Mouse (Mus musculus): ENCODE results near the gene Myl12a. TPM values are rescaled to one million over a fixed set of nuclear protein-coding genes. Genes with fewer than 3 reads are reported as not detected.
A peak's percentile ranks its signal among the peaks of the same experiment; 100 is the strongest.
"Not testable (repeated sequence)": the region's sequence is repeated elsewhere in the genome, so short reads cannot be mapped to it uniquely, and the experiment has no call there.

Gene Myl12a
- polyA plus RNA-seq, 1 experiment from 2014 or later, result 199 TPM

DNA sequence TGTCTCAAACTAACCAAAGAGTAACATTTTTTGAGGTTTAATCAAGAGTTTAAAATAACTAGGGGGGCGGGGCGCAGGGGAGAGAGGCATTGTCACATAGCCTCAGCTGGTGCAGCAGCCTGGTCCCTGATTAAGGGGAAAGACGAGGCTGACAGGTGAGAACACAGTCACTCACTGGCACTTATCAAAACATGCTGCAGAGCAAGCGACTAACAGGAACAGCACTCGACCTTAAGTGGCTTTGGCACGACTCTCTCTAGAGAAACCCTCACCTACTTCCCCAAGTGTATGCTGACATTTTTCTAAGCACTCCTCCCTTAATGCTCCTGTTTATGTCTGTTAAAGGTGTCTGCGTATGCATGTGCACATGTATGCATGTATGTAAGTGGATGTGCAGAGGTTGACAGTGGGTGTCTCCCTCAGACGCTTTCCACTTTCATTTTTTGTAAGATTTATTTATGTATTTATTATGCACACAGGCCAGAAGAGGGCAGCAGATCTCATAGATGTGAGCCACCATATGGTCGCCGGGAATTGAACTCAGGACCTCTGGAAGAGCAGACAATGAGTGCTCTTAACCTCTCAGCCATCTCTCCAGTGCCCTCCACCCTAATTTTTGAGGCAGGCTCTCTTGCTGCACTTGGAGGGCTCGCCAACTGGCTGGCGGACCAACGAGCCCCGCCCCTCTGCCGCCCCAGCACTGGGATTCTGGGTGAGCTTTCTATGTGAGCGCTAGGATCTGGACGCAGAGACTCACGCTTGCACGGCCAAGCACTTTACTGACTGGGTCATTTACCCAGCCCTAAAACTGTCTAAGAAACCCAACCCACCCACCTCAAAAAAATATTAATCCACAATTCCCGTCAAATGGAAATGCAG is 23.1 kb downstream of the Myl12a start:
- no peak for DNase-seq
- no peaks in the 10 kb centered on the region for H3K27me3 ChIP-seq (ENCODE audit: insufficient read depth, low read length)
- H3K4me1 ChIP-seq (ENCODE audit: insufficient read depth), result no peaks in the 10 kb centered on the region
- peak overlapping the region; percentile 9; the same call in 1 of the 2 replicates for H3K4me2 ChIP-seq (ENCODE audit: low read depth, low read length)
- 80% methylated on average over 20 of the region's 20 CpGs for WGBS (ENCODE audit: insufficient replicate concordance)
- peaks cover 22% of the 10 kb centered on the region for H3K36me3 ChIP-seq (replicated peaks; ENCODE audit: insufficient read depth, low read length)
- no peak for ATAC-seq
- H3K9ac ChIP-seq (replicated peaks), result no peak overlapping the region
- no peaks in the 10 kb centered on the region for H3K9me3 ChIP-seq (ENCODE audit: low read length)
- H3K4me3 ChIP-seq (ENCODE audit: low read depth, low read length), result no peak overlapping the region
- TF ChIP-seq EP300 (IDR thresholded peaks at IDR 0.05; ENCODE audit: low read depth) (no peak), CTCF (IDR thresholded peaks at IDR 0.05; ENCODE audit: low read depth) (peak; percentile 52)
- no peak overlapping the region for H3K27ac ChIP-seq (ENCODE audit: low read depth)

DNA sequence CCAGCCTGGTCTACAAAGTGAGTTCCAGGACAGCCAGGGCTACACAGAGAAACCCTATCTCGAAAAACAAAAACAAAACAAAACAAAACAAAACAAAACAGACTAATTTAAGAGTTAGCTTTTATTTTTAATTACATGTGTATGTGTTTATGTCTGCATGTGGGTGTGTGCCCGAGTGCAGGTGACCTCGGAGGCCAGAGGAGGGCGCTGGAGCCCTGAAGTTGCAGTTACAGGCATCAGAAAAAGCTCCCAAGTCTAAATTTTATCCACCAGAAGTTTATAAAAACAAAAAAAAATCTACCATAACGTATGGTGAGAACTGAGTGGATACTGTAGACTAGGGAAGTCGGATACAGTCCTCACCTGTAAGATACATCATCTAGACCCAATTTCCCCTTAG is 24.9 kb downstream of the Myl12a start:
- H3K36me3 ChIP-seq (replicated peaks; ENCODE audit: insufficient read depth, low read length), result peaks cover 24% of the 10 kb centered on the region
- no peaks in the 10 kb centered on the region for H3K27me3 ChIP-seq (ENCODE audit: insufficient read depth, low read length)
- no peak for DNase-seq
- no peaks in the 10 kb centered on the region for H3K9me3 ChIP-seq (ENCODE audit: low read length)
- no peak overlapping the region for H3K4me2 ChIP-seq (ENCODE audit: low read depth, low read length)
- peak; percentile 49 for TF ChIP-seq CTCF (IDR thresholded peaks at IDR 0.05; ENCODE audit: low read depth)
- no peak for TF ChIP-seq EP300 (IDR thresholded peaks at IDR 0.05; ENCODE audit: low read depth)
- H3K9ac ChIP-seq (replicated peaks), result no peak overlapping the region
- H3K4me3 ChIP-seq (ENCODE audit: low read depth, low read length), result no peak overlapping the region
- H3K27ac ChIP-seq (ENCODE audit: low read depth), result no peak overlapping the region
- WGBS (ENCODE audit: insufficient replicate concordance), result 84% methylated on average over 6 of the region's 6 CpGs
- no peak for ATAC-seq
- no peaks in the 10 kb centered on the region for H3K4me1 ChIP-seq (ENCODE audit: insufficient read depth)

DNA sequence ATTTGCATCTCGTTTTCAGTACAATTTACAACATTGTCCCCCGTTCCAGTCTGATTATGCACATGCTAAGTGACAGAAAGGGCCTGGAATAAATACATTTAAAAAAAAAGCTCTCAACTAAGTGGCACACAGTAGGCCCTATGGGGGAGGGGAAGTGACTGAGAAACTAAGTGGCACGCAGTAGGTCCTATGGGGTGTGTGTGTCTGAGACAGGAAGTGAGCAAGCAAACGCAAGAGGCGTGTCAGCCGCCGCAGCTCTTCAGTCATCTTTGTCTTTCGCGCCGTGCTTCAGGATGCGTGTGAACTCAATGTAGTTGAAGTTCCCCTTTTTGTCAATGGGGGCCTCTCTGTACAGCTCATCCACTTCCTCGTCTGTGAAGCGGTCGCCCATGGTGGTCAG is 28.6 kb downstream of the Myl12a start:
- not testable (repeated sequence) for H3K36me3 ChIP-seq (replicated peaks; ENCODE audit: insufficient read depth, low read length); H3K9ac ChIP-seq (replicated peaks); H3K27me3 ChIP-seq (ENCODE audit: insufficient read depth, low read length); H3K9me3 ChIP-seq (ENCODE audit: low read length); H3K4me1 ChIP-seq (ENCODE audit: insufficient read depth); H3K4me2 ChIP-seq (ENCODE audit: low read depth, low read length); DNase-seq; H3K27ac ChIP-seq (ENCODE audit: low read depth); H3K4me3 ChIP-seq (ENCODE audit: low read depth, low read length)
- ATAC-seq, result peak; percentile 57
- WGBS (ENCODE audit: insufficient replicate concordance), result 55% methylated on average over 14 of the region's 14 CpGs

DNA sequence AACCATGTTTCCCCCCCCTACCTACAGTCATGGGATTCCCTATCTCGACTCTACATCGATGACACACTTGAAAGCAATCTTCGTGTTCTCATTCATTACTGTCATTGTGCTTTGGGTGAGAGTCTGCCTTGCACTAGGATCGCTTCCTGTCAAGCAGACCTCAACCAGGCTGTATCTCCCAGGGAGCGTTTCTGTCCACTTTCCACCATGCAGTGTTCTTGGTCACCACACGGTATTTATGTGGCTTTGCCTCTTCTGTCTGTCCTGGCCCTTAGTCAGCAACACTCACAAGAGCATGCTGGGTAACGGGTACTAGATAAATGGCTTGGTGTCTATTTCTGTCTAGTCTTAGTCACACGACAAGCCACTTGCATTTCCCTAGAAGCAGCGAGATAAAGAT is 29.3 kb downstream of the Myl12a start:
- Histone ChIP-seq H3K4me3 (ENCODE audit: low read depth, low read length) (no peak overlapping the region), H3K4me2 (ENCODE audit: low read depth, low read length) (no peak overlapping the region), H3K9me3 (ENCODE audit: low read length) (no peaks in the 10 kb centered on the region), H3K4me1 (ENCODE audit: insufficient read depth) (peaks cover 5% of the 10 kb centered on the region; the same call in 1 of the 2 replicates), H3K9ac (replicated peaks) (no peak overlapping the region), H3K36me3 (replicated peaks; ENCODE audit: insufficient read depth, low read length) (peaks cover 9% of the 10 kb centered on the region; the same call in 1 of the 2 replicates), H3K27me3 (ENCODE audit: insufficient read depth, low read length) (no peaks in the 10 kb centered on the region), H3K27ac (ENCODE audit: low read depth) (no peak overlapping the region)
- ATAC-seq, result no peak
- WGBS (ENCODE audit: insufficient replicate concordance), result 79% methylated on average over 9 of the region's 9 CpGs
- DNase-seq, result no peak
- TF ChIP-seq EP300 (IDR thresholded peaks at IDR 0.05; ENCODE audit: low read depth), result no peak
- TF ChIP-seq CTCF (IDR thresholded peaks at IDR 0.05; ENCODE audit: low read depth), result no peak

DNA sequence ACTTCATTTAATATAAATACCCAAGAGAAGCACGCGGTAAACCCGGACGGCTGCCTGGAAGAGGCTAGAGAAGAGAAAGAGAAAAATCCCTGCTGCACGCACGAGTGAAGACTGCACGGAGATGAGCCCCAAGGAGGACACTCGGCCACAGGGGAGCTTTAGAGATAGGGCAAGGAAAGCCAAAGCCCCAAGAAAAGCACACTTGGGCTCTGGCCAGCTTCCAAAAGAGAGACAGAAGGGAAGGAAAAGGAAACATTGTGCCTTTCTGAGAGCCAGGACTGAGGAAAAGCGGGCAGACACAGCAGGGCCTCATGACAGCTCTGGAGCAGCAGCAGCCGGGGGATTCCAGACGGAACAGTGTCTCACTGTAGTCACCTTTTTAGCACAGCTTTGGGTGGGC is 31.5 kb downstream of the Myl12a start:
- DNase-seq, result no peak
- no peak overlapping the region for H3K27ac ChIP-seq (ENCODE audit: low read depth)
- H3K4me1 ChIP-seq (ENCODE audit: insufficient read depth), result peaks cover 5% of the 10 kb centered on the region
- peaks cover 7% of the 10 kb centered on the region; the same call in 1 of the 2 replicates for H3K36me3 ChIP-seq (replicated peaks; ENCODE audit: insufficient read depth, low read length)
- 80% methylated on average over 11 of the region's 11 CpGs for WGBS (ENCODE audit: insufficient replicate concordance)
- no peak overlapping the region for H3K4me2 ChIP-seq (ENCODE audit: low read depth, low read length)
- no peaks in the 10 kb centered on the region for H3K27me3 ChIP-seq (ENCODE audit: insufficient read depth, low read length)
- no peaks in the 10 kb centered on the region for H3K9me3 ChIP-seq (ENCODE audit: low read length)
- TF ChIP-seq EP300 (IDR thresholded peaks at IDR 0.05; ENCODE audit: low read depth) (no peak), CTCF (IDR thresholded peaks at IDR 0.05; ENCODE audit: low read depth) (no peak)
- H3K4me3 ChIP-seq (ENCODE audit: low read depth, low read length), result no peak overlapping the region
- no peak for ATAC-seq
- H3K9ac ChIP-seq (replicated peaks), result no peak overlapping the region

DNA sequence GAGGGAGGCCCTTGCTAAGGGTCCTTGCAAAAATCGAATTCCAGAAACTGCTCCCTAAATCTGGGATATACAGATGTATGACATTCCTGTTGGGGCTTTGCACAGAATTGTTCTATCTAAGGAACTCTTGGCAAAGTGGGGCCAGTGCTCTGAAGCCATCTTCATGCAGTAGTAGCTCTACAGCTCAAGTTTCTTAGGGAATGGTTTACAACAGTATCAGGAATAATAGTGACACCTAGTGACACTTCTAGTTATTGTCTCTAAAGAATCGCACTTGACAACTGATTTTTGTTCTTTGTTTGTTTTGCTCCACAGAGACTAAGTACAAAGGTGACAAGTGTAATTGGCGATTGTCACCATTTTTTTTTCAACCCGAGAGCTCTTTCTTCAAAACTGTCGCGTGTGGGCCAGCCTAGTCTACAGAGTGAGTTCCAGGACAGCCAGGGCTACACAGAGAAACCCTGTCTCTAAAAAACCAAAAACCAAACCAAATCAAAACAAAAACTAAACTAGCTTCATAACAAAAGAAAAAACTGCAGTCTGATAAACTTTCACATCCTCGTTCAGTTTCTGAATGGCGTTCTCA is 34.0 kb downstream of the Myl12a start:
- H3K9me3 ChIP-seq (ENCODE audit: low read length), result no peaks in the 10 kb centered on the region
- no peaks in the 10 kb centered on the region for H3K27me3 ChIP-seq (ENCODE audit: insufficient read depth, low read length)
- H3K4me2 ChIP-seq (ENCODE audit: low read depth, low read length), result peak overlapping the region; percentile 38; the same call in 1 of the 2 replicates
- DNase-seq (no peak), ATAC-seq (peak; percentile 21)
- TF ChIP-seq CTCF (IDR thresholded peaks at IDR 0.05; ENCODE audit: low read depth) (peak; percentile 73), EP300 (IDR thresholded peaks at IDR 0.05; ENCODE audit: low read depth) (no peak)
- H3K27ac ChIP-seq (ENCODE audit: low read depth), result 0 out of 2 replicates have a peak overlapping the region, but pooled peaks have one; percentile 12
- peaks cover 5% of the 10 kb centered on the region for H3K4me1 ChIP-seq (ENCODE audit: insufficient read depth)
- H3K4me3 ChIP-seq (ENCODE audit: low read depth, low read length), result no peak overlapping the region
- no peak overlapping the region for H3K9ac ChIP-seq (replicated peaks)
- WGBS (ENCODE audit: insufficient replicate concordance), result 18% methylated on average over 8 of the region's 8 CpGs
- H3K36me3 ChIP-seq (replicated peaks; ENCODE audit: insufficient read depth, low read length), result peaks cover 2% of the 10 kb centered on the region; the same call in 1 of the 2 replicates

Measured in liver, postnatal 0 days (tissue).